ENCODE assay signal across 17 mouse cellular contexts in the genomic region with DNA sequence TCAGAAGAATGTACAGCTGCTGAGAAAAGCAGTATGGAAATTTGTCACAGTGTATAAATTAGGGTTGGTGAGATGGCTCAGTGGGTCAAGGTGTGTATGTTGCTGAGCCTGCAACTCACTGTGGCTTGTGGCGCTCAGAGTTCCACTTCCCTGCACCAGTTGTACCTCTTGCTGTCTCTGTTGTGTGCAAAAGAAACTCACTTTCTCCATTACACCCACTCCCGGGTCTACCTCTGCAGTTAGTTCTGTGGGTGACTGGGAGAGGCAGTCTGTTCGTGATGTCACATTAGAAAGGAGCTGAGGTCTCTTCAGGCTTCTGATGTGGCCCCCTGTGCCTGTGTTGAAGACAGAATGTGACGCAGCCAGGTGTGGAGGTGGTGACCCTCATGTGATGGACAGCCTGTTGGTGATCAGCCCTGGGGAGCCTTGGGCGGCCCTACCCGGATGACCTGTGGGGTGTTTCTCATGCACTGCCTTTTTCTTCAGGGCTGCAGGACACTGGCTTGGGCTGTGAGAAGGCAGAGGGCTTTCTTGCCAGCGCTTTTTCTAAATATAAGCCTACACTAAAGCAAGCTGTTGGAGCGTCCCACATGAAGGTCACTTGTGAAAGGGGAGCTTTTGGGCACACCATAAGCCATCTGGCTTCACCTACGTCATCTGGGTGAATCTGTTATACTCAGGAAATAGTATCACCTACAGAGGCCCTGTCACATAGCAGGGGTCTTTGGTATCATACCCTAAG. TPM values are rescaled to one million over a fixed set of nuclear protein-coding genes. Genes with fewer than 3 reads are reported as not detected.
A peak's percentile ranks its signal among the peaks of the same experiment; 100 is the strongest.
DNase-seq lines count a peak whose midpoint lies in the region; ATAC-seq and TF ChIP-seq lines count a peak whose summit lies in the region.
"Had no signal": no experiment of that assay in that cellular context is flagged by ENCODE, and none has a peak within 500 bp of the region (broad histone marks: within the 10 kb centered on the region; RNA-seq: fewer than 3 reads in every experiment).

No protein-coding gene starts in this region.

- TF ChIP-seq POLR2A in cortical plate, adult 2 months (IDR thresholded peaks at IDR 0.05; ENCODE audit: extremely low read depth, insufficient read depth, low read length), result no peak

- ATAC-seq in forebrain, embryonic 11.5 days (replicated peaks; ENCODE audit: low FRiP score), result no peak
- ATAC-seq: intestine, embryonic 15.5 days had no signal

- intact Hi-C loops in left cerebral cortex, adult 2 months (cut with DNase I), result no loop called here

- 94% methylated on average over 9 of the region's 9 CpGs for WGBS in forebrain, embryonic 11.5 days

- DNase-seq in frontal cortex, postnatal 36 days (ENCODE audit: low spot score in 2 of 2), result peak; percentile 43 to 44
- no peak for DNase-seq in frontal cortex, postnatal 25 days (ENCODE audit: low spot score in 2 of 2)
- DNase-seq in left cerebral cortex, adult 2 months (ENCODE audit: extremely low spot score in 1 of 2, low spot score in 2 of 2), result no peak
- DNase-seq in left cerebral cortex, adult 11 months (ENCODE audit: low spot score), result no peak
- DNase-seq in induced T-regulatory cell, adult 2 months (ENCODE audit: low read depth), result peak; percentile 21
- DNase-seq in forebrain, embryonic 11.5 days (ENCODE audit: low spot score), result no peak
- no peak for DNase-seq in layer of hippocampus, adult 9-11 months
- DNase-seq: kidney, postnatal 25 days; lung, embryonic 14.5 days had no signal

- peak overlapping the region; percentile 66 for H3K27ac ChIP-seq in left cerebral cortex, adult 2 months
- 0 out of 2 replicates have a peak overlapping the region, but pooled peaks have one; percentile 33 for H3K27ac ChIP-seq in cortical plate, adult 2 months (ENCODE audit: insufficient read depth, low read length)
- H3K27ac ChIP-seq in forebrain, embryonic 11.5 days (ENCODE audit: low read depth, low read length), result no peak overlapping the region
- H3K27ac ChIP-seq: embryonic facial prominence, embryonic 12.5 days; forebrain, embryonic 10.5 days; intestine, embryonic 15.5 days; limb, embryonic 15.5 days had no signal

- no peak overlapping the region for H3K9ac ChIP-seq in forebrain, embryonic 11.5 days (ENCODE audit: low read length)
- H3K9ac ChIP-seq: embryonic facial prominence, embryonic 12.5 days; intestine, embryonic 15.5 days; limb, embryonic 15.5 days; lung, embryonic 14.5 days had no signal

- TF ChIP-seq CTCF in left cerebral cortex, adult 2 months (IDR thresholded peaks at IDR 0.05), result no peak
- no peak for TF ChIP-seq CTCF in cortical plate, adult 2 months (IDR thresholded peaks at IDR 0.05; ENCODE audit: extremely low read depth, insufficient read depth, low read length)

- H3K27me3 ChIP-seq in forebrain, embryonic 11.5 days (ENCODE audit: control insufficient read depth, insufficient read depth, low read length), result no peaks in the 10 kb centered on the region
- H3K27me3 ChIP-seq: embryonic facial prominence, embryonic 12.5 days; intestine, embryonic 15.5 days; limb, embryonic 15.5 days had no signal

- H3K4me2 ChIP-seq in forebrain, embryonic 11.5 days (ENCODE audit: low read depth, low read length, severe bottlenecking), result no peak overlapping the region
- H3K4me2 ChIP-seq: embryonic facial prominence, embryonic 12.5 days; intestine, embryonic 15.5 days; limb, embryonic 15.5 days; lung, embryonic 14.5 days had no signal

- H3K4me1 ChIP-seq in cortical plate, adult 2 months (ENCODE audit: control insufficient read depth, insufficient read depth, low read length), result peaks cover 8% of the 10 kb centered on the region
- H3K4me1 ChIP-seq in forebrain, embryonic 11.5 days (replicated peaks; ENCODE audit: control insufficient read depth, insufficient read depth, low read length), result no peaks in the 10 kb centered on the region
- H3K4me1 ChIP-seq: embryonic facial prominence, embryonic 12.5 days; intestine, embryonic 15.5 days had no signal

- H3K4me3 ChIP-seq in left cerebral cortex, adult 2 months, result no peak overlapping the region
- no peak overlapping the region for H3K4me3 ChIP-seq in cortical plate, adult 2 months (ENCODE audit: insufficient read depth, low read length)
- H3K4me3 ChIP-seq in forebrain, embryonic 11.5 days (ENCODE audit: low read depth, low read length), result no peak overlapping the region
- H3K4me3 ChIP-seq: embryonic facial prominence, embryonic 12.5 days; forebrain, embryonic 10.5 days; intestine, embryonic 15.5 days; limb, embryonic 15.5 days had no signal

- H3K36me3 ChIP-seq in forebrain, embryonic 11.5 days (ENCODE audit: control insufficient read depth, insufficient read depth, low read length), result no peaks in the 10 kb centered on the region
- H3K36me3 ChIP-seq: embryonic facial prominence, embryonic 12.5 days; forebrain, embryonic 10.5 days; intestine, embryonic 15.5 days; limb, embryonic 15.5 days had no signal

- H3K9me3 ChIP-seq in forebrain, embryonic 11.5 days (ENCODE audit: control insufficient read depth, low read length), result no peaks in the 10 kb centered on the region
- H3K9me3 ChIP-seq: embryonic facial prominence, embryonic 12.5 days; forebrain, embryonic 10.5 days; intestine, embryonic 15.5 days; limb, embryonic 15.5 days had no signal

RNA-seq across cellular contexts. Expression of gene Nt5dc3, which starts 16.2 kb away (rescaled TPM):
- total RNA-seq in left cerebral cortex, adult 2 months (2021), result 10 to 100 TPM; 83.9 to 93.6 TPM
- 49.3 and 54.6 TPM in 2 replicates for polyA plus RNA-seq in cortical plate, adult 2 months (2012; rRNA removed)
- 1.5 and 1.8 TPM in 2 replicates for polyA plus RNA-seq in forebrain, embryonic 11.5 days (2014; fragmentation: Nextera tagmentation; extraction: Ambion mirVana)

RNA-seq across cellular contexts. Expression of gene Gm49358, which starts 31.2 kb away (rescaled TPM):
- 10 to 100 TPM; 19.1 to 24.5 TPM for total RNA-seq in left cerebral cortex, adult 2 months (2021)
- not detected in 2 replicates for polyA plus RNA-seq in cortical plate, adult 2 months (2012; rRNA removed)
- polyA plus RNA-seq in forebrain, embryonic 11.5 days (2014; fragmentation: Nextera tagmentation; extraction: Ambion mirVana), result not detected in 2 replicates
- total RNA-seq: megakaryocyte-erythroid progenitor cell, adult 5-6 weeks had no signal
- polyA plus RNA-seq: embryonic facial prominence, embryonic 12.5 days; forebrain, embryonic 10.5 days; intestine, embryonic 15.5 days; limb, embryonic 15.5 days; lung, embryonic 14.5 days; testis, adult 2 months; urinary bladder, adult 2 months had no signal

Comparison
In these comparisons a context has a peak if more than half of its experiments do, and no peak if none do; other contexts are left out.
1. DNase-seq: peak in frontal cortex, postnatal 36 days (2 of 2) and induced T-regulatory cell, adult 2 months (single experiment); none in frontal cortex, postnatal 25 days (0 of 2), left cerebral cortex, adult 2 months (0 of 2), left cerebral cortex, adult 11 months (single experiment), forebrain, embryonic 11.5 days (single experiment) and layer of hippocampus, adult 9-11 months (single experiment).
2. RNA of gene Nt5dc3, which starts 16.2 kb away (polyA plus RNA-seq): 49.3 to 54.6 TPM in cortical plate, adult 2 months; 1.5 to 1.8 TPM in forebrain, embryonic 11.5 days; every median in the first group is over 10 times any median in the second.